Mouse (Mus musculus) lung, postnatal 0 days (tissue): Measurements from ENCODE around the gene Tcte3. TPM values are rescaled to one million over a fixed set of nuclear protein-coding genes. Genes with fewer than 3 reads are reported as not detected.

Experiments used
- ATAC-seq: fragments of 200-750 bp; cut with Nextera tagmentation; 2 replicates; pipeline ENCODE4 v1.8.0; 2017; ENCODE audit warnings: moderate library complexity
- DNase-seq: peaks from one replicate; pipeline ENCODE4 v3.0.0-alpha.2; 2016; ENCODE audit warnings: low spot score
- H3K27ac ChIP-seq: fragments of 300-500 bp; sonication (generic); 2 replicates; pipeline ENCODE4 v1.5.1; 2014; ENCODE audit warnings: antibody characterized with exemption, mild to moderate bottlenecking, low read length, mixed read lengths
- H3K27me3 ChIP-seq: fragments of 300-500 bp; sonication (generic); replicated peaks from 2 replicates; pipeline ENCODE4 v1.6.1; 2014; ENCODE audit warnings: low read length, mixed read lengths; ENCODE audit not compliant: insufficient read depth
- H3K36me3 ChIP-seq: fragments of 300-500 bp; sonication (generic); 2 replicates; pipeline ENCODE4 v1.6.1; 2014; ENCODE audit warnings: low read length, mixed read lengths; ENCODE audit not compliant: insufficient read depth
- H3K4me1 ChIP-seq: fragments of 300-500 bp; sonication (generic); 2 replicates; pipeline ENCODE4 v1.6.1; 2014; ENCODE audit warnings: antibody characterized with exemption, low read depth, low read length, mixed read lengths; ENCODE audit not compliant: insufficient read depth
- H3K4me2 ChIP-seq: fragments of 300-500 bp; sonication (generic); replicated peaks from 2 replicates; pipeline ENCODE4 v1.6.1; 2014; ENCODE audit warnings: low read depth, mild to moderate bottlenecking, low read length, moderate library complexity, mixed read lengths
- H3K4me3 ChIP-seq: fragments of 300-500 bp; sonication (generic); 2 replicates; pipeline ENCODE4 v1.5.1; 2014; ENCODE audit warnings: low read depth, low read length
- H3K9ac ChIP-seq: fragments of 300-500 bp; sonication (generic); replicated peaks from 2 replicates; pipeline ENCODE4 v1.6.1; 2014; ENCODE audit warnings: low read depth, mild to moderate bottlenecking
- H3K9me3 ChIP-seq: fragments of 300-500 bp; sonication (generic); 2 replicates; pipeline ENCODE4 v1.6.1; 2016; ENCODE audit warnings: low read length, mixed read lengths
- CTCF ChIP-seq: IDR thresholded peaks from 2 replicates; pipeline ENCODE4 v1.5.1; 2016; ENCODE audit warnings: antibody characterized with exemption, mild to moderate bottlenecking
- EP300 ChIP-seq: IDR thresholded peaks from 2 replicates; pipeline ENCODE4 v1.6.1; 2016; ENCODE audit warnings: antibody characterized with exemption, mild to moderate bottlenecking, control low read depth
- WGBS: fragments of 180-500 bp; shearing (Covaris S2); extraction: QIAGEN DNeasy Blood & Tissue Kit; methylation state at CpG from one replicate; pipeline ENCODE4 v1.1.7; 2014; 5-methylcytosine and 5-hydroxymethylcytosine counted together
- polyA plus RNA-seq: library from polyadenylated mRNA; unstranded; fragments of >200 nt; fragmentation: Nextera tagmentation; extraction: Ambion mirVana; gene quantifications from 2 replicates; pipeline ENCODE4 v1.2.1, GENCODE M21; 2015

The Tcte3 gene
- polyA plus RNA-seq, 1 experiment from 2014 or later: 1.2 TPM

DNA sequence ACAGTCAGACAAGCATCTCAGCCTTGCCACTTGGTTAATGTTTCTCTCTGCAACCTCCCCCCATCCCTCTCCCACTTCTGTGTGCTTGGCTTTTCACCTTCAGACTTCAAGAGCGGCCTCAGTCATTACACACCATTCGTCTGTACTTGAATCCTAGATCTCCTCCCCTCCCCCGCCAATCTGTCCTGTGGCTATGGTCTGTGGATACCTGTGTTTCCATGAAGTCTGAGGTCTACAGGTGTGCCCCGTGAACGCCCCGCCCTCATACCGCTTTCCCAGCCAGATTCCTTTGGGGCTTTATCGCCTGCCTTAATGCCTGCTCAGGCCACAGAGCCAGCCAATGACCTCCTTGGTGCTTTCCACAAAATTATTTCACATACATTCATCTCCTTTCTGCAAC is 33.7 kb upstream of the Tcte3 start:
- DNase-seq (peak; percentile 28), ATAC-seq (peak; percentile 68)
- Histone ChIP-seq H3K9me3 (no peaks in the 10 kb centered on the region), H3K36me3 (no peaks in the 10 kb centered on the region), H3K9ac (no peak overlapping the region), H3K27ac (no peak overlapping the region), H3K4me1 (no peaks in the 10 kb centered on the region), H3K4me2 (no peak overlapping the region), H3K4me3 (no peak overlapping the region), H3K27me3 (no peaks in the 10 kb centered on the region)
- no peak for TF ChIP-seq CTCF
- no peak for TF ChIP-seq EP300
- WGBS: 47% methylated on average over 8 of the region's 8 CpGs

GRCm38 (mm10) chr17:15072211-15072610 is 30.9 kb upstream of the Tcte3 start:
- Histone ChIP-seq H3K9ac (no peak overlapping the region), H3K27me3 (no peaks in the 10 kb centered on the region), H3K4me2 (no peak overlapping the region), H3K4me3 (no peak overlapping the region), H3K27ac (no peak overlapping the region), H3K9me3 (no peaks in the 10 kb centered on the region), H3K36me3 (no peaks in the 10 kb centered on the region), H3K4me1 (no peaks in the 10 kb centered on the region)
- TF ChIP-seq EP300 (no peak), CTCF (no peak)
- ATAC-seq (no peak), DNase-seq (no peak)
- WGBS: 89% methylated on average over 2 of the region's 2 CpGs

- no peak for TF ChIP-seq CTCF
- TF ChIP-seq EP300: no peak
- 0 out of 2 replicates have a peak, but pooled peaks cover 7% of the 10 kb centered on the region for H3K36me3 ChIP-seq
- H3K9ac ChIP-seq: no peak overlapping the region
- no peak overlapping the region for H3K4me2 ChIP-seq
- DNase-seq: peak; percentile 40
- H3K4me1 ChIP-seq: no peaks in the 10 kb centered on the region
- WGBS: 41% methylated on average over 2 of the region's 2 CpGs
- no peaks in the 10 kb centered on the region for H3K9me3 ChIP-seq
- H3K27me3 ChIP-seq: no peaks in the 10 kb centered on the region
- no peak overlapping the region for H3K27ac ChIP-seq
- no peak overlapping the region for H3K4me3 ChIP-seq
- peak; percentile 47; the same call in 1 of the 2 replicates for ATAC-seq
Measured at GRCm38 (mm10) chr17:15069124-15069523, 27.8 kb upstream of the Tcte3 start.

GRCm38 (mm10) chr17:15068040-15068792 is 26.9 kb upstream of the Tcte3 start:
- no peak overlapping the region for H3K4me3 ChIP-seq
- H3K27ac ChIP-seq: no peak overlapping the region
- H3K9ac ChIP-seq: no peak overlapping the region
- H3K9me3 ChIP-seq: no peaks in the 10 kb centered on the region
- 38% methylated on average over 8 of the region's 8 CpGs for WGBS
- H3K4me1 ChIP-seq: no peaks in the 10 kb centered on the region
- ATAC-seq (peak; percentile 25; the same call in 1 of the 2 replicates), DNase-seq (peak; percentile 28)
- H3K4me2 ChIP-seq: no peak overlapping the region
- no peak for TF ChIP-seq CTCF
- no peak for TF ChIP-seq EP300
- 0 out of 2 replicates have a peak, but pooled peaks cover 9% of the 10 kb centered on the region for H3K36me3 ChIP-seq
- no peaks in the 10 kb centered on the region for H3K27me3 ChIP-seq

DNA sequence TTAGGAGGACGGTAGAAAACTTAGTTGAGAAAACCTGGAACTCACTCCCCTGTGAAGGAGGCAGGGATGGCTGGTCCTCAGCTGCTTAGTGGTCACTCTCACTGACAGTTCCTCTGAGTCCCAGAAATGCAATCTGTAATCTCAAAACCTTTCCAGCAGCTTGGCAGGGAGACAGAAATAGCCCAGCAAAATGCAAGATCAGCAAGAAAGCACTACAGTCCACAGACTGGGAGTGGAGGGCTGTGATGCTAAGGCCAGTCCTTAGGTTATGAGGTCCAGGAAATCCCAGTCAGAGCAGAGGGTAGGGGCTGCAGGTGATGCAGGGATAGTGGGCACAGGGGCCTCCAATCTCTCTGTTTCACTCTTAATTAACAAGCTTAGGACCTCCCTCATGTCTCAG is 25.6 kb upstream of the Tcte3 start:
- Histone ChIP-seq H3K27ac (no peak overlapping the region), H3K4me2 (no peak overlapping the region), H3K4me1 (no peaks in the 10 kb centered on the region), H3K9ac (no peak overlapping the region), H3K36me3 (0 out of 2 replicates have a peak, but pooled peaks cover 14% of the 10 kb centered on the region), H3K9me3 (no peaks in the 10 kb centered on the region), H3K27me3 (no peaks in the 10 kb centered on the region), H3K4me3 (no peak overlapping the region)
- DNase-seq (peak; percentile 14), ATAC-seq (no peak)
- TF ChIP-seq CTCF (no peak), EP300 (no peak)
- 69% methylated on average over 1 of the region's 1 CpGs for WGBS

DNA sequence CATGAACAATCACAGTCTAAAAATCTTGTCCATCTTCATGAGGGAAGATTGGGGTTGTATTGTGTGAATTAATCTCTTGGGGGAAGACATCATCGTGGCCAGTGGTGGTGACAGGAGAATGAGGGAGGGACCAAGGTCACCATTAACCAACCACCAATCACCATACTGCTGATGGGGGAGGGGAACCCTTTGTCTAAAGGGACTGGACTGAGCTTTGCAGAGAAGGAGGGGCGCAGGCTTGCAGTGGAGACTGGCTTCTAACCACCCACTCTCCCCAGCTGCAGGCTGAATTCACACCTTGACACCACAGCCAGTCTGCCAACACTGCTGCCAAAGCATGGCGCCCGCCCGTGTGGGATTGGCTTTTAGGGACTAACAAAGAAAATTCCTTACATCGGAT is 24.8 kb upstream of the Tcte3 start:
- Histone ChIP-seq H3K4me1 (no peaks in the 10 kb centered on the region), H3K4me2 (no peak overlapping the region), H3K4me3 (no peak overlapping the region), H3K36me3 (0 out of 2 replicates have a peak, but pooled peaks cover 14% of the 10 kb centered on the region), H3K9me3 (no peaks in the 10 kb centered on the region), H3K27ac (no peak overlapping the region), H3K9ac (no peak overlapping the region), H3K27me3 (no peaks in the 10 kb centered on the region)
- ATAC-seq: peak; percentile 33; the same call in 1 of the 2 replicates
- TF ChIP-seq CTCF (no peak), EP300 (no peak)
- WGBS: 59% methylated on average over 6 of the region's 6 CpGs
- peak; percentile 26 for DNase-seq
